Mouse (Mus musculus) erythroid progenitor cell, adult 5-6 weeks (primary cell): ENCODE results near the gene Arrb1. TPM values are rescaled to one million over a fixed set of nuclear protein-coding genes. Genes with fewer than 3 reads are reported as not detected.

ENCODE experiments used
- ATAC-seq: replicated peaks from 2 replicates; pipeline ENCODE4 v1.8.0; 2016; ENCODE audit warnings: moderate number of reproducible peaks, mild to moderate bottlenecking, moderate TSS enrichment, inconsistent platforms; ENCODE audit not compliant: poor library complexity, low FRiP score, severe bottlenecking
- total RNA-seq, 2 experiments: library from RNA; stranded (forward) in 1 of 2; stranded (reverse) in 1 of 2; fragments of 150-400 nt in 1 of 2; fragments of 186-747, 209-891 nt in 1 of 2; gene quantifications; 2 replicates each; pipeline versions ENCODE4 v1.2.3 to v1.2.4; 2015 to 2017; ENCODE audit warnings: low replicate concordance in 2 of 2

Gene Arrb1
- total RNA-seq, 2 experiments from 2014 or later = 184 to 538 TPM

- ATAC-seq = no peak
These were observed 83.0 kb downstream of the Arrb1 start for GRCm38 (mm10) chr7:99618264-99618663.

GRCm38 (mm10) chr7:99618860-99619259 lies 83.6 kb downstream of the Arrb1 start:
- 0 out of 2 replicates have a peak, but pooled peaks have one; percentile 51 for ATAC-seq

- peak; percentile 87 for ATAC-seq
These were observed 90.6 kb downstream of the Arrb1 start for GRCm38 (mm10) chr7:99625722-99626375.

- ATAC-seq = no peak
These were observed 91.4 kb downstream of the Arrb1 start, which contains the start of gene Tpbgl for GRCm38 (mm10) chr7:99626376-99627270. Tpbgl (minus strand) TSS chr7:99627103.

GRCm38 (mm10) chr7:99627366-99627765 lies 92.1 kb downstream of the Arrb1 start:
- no peak for ATAC-seq

GRCm38 (mm10) chr7:99632286-99632685 lies 97.0 kb downstream of the Arrb1 start:
- ATAC-seq = no peak

GRCm38 (mm10) chr7:99633966-99634665 lies 98.8 kb downstream of the Arrb1 start:
- ATAC-seq = no peak

GRCm38 (mm10) chr7:99641245-99641644 lies 106.0 kb downstream of the Arrb1 start:
- ATAC-seq = no peak

- no peak; the same call in 1 of the 2 replicates for ATAC-seq
These were observed 106.8 kb downstream of the Arrb1 start for GRCm38 (mm10) chr7:99642078-99642477.

- ATAC-seq = no peak
These were observed 109.4 kb downstream of the Arrb1 start for GRCm38 (mm10) chr7:99644701-99645100.

- no peak for ATAC-seq
These were observed 113.4 kb downstream of the Arrb1 start for GRCm38 (mm10) chr7:99648623-99649022.

- no peak for ATAC-seq
These were observed 114.3 kb downstream of the Arrb1 start for GRCm38 (mm10) chr7:99649585-99649984.

- ATAC-seq = no peak
These were observed 119.0 kb downstream of the Arrb1 start for GRCm38 (mm10) chr7:99654244-99654643.

Other genes with a start within 250 kb of the Arrb1 start
- gene Serpinh1, start 182.2 kb upstream of the Arrb1 start, total RNA-seq (2015; ENCODE audit: low replicate concordance) = 1.1 TPM in 1 of 2 replicates, not detected in the other
- gene Serpinh1, start 182.2 kb upstream of the Arrb1 start, total RNA-seq (2017; ENCODE audit: low replicate concordance) = 1.4 and 1.5 TPM in 2 replicates
- gene Gdpd5, start 154.1 kb upstream of the Arrb1 start, total RNA-seq (2015; ENCODE audit: low replicate concordance) = not detected in 2 replicates
- gene Gdpd5, start 154.1 kb upstream of the Arrb1 start, total RNA-seq (2017; ENCODE audit: low replicate concordance) = not detected in 2 replicates
- gene Klhl35, start 69.5 kb upstream of the Arrb1 start, total RNA-seq (2015; ENCODE audit: low replicate concordance) = not detected in 2 replicates
- gene Klhl35, start 69.5 kb upstream of the Arrb1 start, total RNA-seq (2017; ENCODE audit: low replicate concordance) = not detected in 2 replicates
- 386 and 406 TPM in 2 replicates for gene Rps3, start 51.7 kb upstream of the Arrb1 start, total RNA-seq (2015; ENCODE audit: low replicate concordance)
- 293 and 564 TPM in 2 replicates for gene Rps3, start 51.7 kb upstream of the Arrb1 start, total RNA-seq (2017; ENCODE audit: low replicate concordance)
- gene Tpbgl, start 91.6 kb downstream of the Arrb1 start, total RNA-seq (2015; ENCODE audit: low replicate concordance) = 0.42 and 1.1 TPM in 2 replicates
- 0.39 and 0.83 TPM in 2 replicates for gene Tpbgl, start 91.6 kb downstream of the Arrb1 start, total RNA-seq (2017; ENCODE audit: low replicate concordance)
- gene Slco2b1, start 175.9 kb downstream of the Arrb1 start, total RNA-seq (2015; ENCODE audit: low replicate concordance) = 4.7 and 8.0 TPM in 2 replicates
- 4.3 and 5.4 TPM in 2 replicates for gene Slco2b1, start 175.9 kb downstream of the Arrb1 start, total RNA-seq (2017; ENCODE audit: low replicate concordance)
- not detected in 2 replicates for gene Olfr520, start 194.8 kb downstream of the Arrb1 start, total RNA-seq (2015; ENCODE audit: low replicate concordance)
- not detected in 2 replicates for gene Olfr520, start 194.8 kb downstream of the Arrb1 start, total RNA-seq (2017; ENCODE audit: low replicate concordance)
- gene Olfr521, start 228.0 kb downstream of the Arrb1 start, total RNA-seq (2015; ENCODE audit: low replicate concordance) = not detected in 2 replicates
- not detected in 2 replicates for gene Olfr521, start 228.0 kb downstream of the Arrb1 start, total RNA-seq (2017; ENCODE audit: low replicate concordance)